Mouse (Mus musculus): Measurements from ENCODE around the gene Vmp1.

- TF ChIP-seq TAL1 (IDR thresholded peaks at IDR 0.05; ENCODE audit: low read length): no peak
- TF ChIP-seq GATA1 (IDR thresholded peaks at IDR 0.05; ENCODE audit: low read length): no peak
Observed at GRCm38 (mm10) chr11:86575632-86576378, 107.8 kb downstream of the Vmp1 start.

Measured in erythroblast, embryonic 14.5 days (primary cell).